Mouse (Mus musculus): Measurements from ENCODE around the gene H2afy2. TPM values are rescaled to one million over a fixed set of nuclear protein-coding genes. Genes with fewer than 3 reads are reported as not detected.

Gene H2afy2
- total and polyA plus RNA-seq, 3 experiments: 0.25 TPM; not detected in 2

- H3K4me1 ChIP-seq (ENCODE audit: control insufficient read depth in 1 of 2, insufficient read depth in 2 of 2, low read length in 2 of 2): no peaks in the 10 kb centered on the region
- TF ChIP-seq MAX (IDR thresholded peaks at IDR 0.05; ENCODE audit: low read length) (no peak), GABPA (IDR thresholded peaks at IDR 0.05; ENCODE audit: low read depth, low read length) (no peak), RCOR1 (IDR thresholded peaks at IDR 0.05; ENCODE audit: low read depth, low read length) (no peak)
- no peaks in the 10 kb centered on the region for H3K79me2 ChIP-seq (ENCODE audit: control insufficient read depth, insufficient read depth, low read length, poor library complexity)
- DNase-seq (ENCODE audit: low read depth, low spot score): no peak
- H3K9me3 ChIP-seq (replicated peaks; ENCODE audit: insufficient read depth, low read length): no peaks in the 10 kb centered on the region
- H3K36me3 ChIP-seq (ENCODE audit: control insufficient read depth in 1 of 2, insufficient read depth in 2 of 2, low read length in 2 of 2): no peaks in the 10 kb centered on the region
- no peak overlapping the region for H3K27ac ChIP-seq (ENCODE audit: control insufficient read depth, low read depth, low read length)
- H3K9ac ChIP-seq (ENCODE audit: control insufficient read depth, low read depth, low read length, poor library complexity, severe bottlenecking): no peak overlapping the region
- no peaks in the 10 kb centered on the region; a peak in 1 of 4 replicates for H3K27me3 ChIP-seq (ENCODE audit: control insufficient read depth in 1 of 2, insufficient read depth in 2 of 2, low read length in 2 of 2)
- H3K4me3 ChIP-seq (ENCODE audit: control insufficient read depth in 1 of 2, insufficient read depth in 1 of 2, low read depth in 2 of 2, low read length in 2 of 2): no peak overlapping the region
Observed at GRCm38 (mm10) chr10:61823731-61824115, 39.8 kb upstream of the H2afy2 start.

- no peak for DNase-seq (ENCODE audit: low read depth, low spot score)
- TF ChIP-seq NELFE (IDR thresholded peaks at IDR 0.05; ENCODE audit: low read depth, low read length): no peak
- no peak for TF ChIP-seq MAX (IDR thresholded peaks at IDR 0.05; ENCODE audit: low read length)
- TF ChIP-seq E2F4 (IDR thresholded peaks at IDR 0.05; ENCODE audit: borderline replicate concordance, low read depth, low read length): no peak
- TF ChIP-seq USF2 (IDR thresholded peaks at IDR 0.05; ENCODE audit: borderline replicate concordance in 1 of 2, insufficient read depth in 1 of 2, low read depth in 1 of 2, low read length in 2 of 2): no peak
- TF ChIP-seq KAT2A (conservative IDR thresholded peaks at IDR 0.05; ENCODE audit: low read depth, low read length): no peak
- TF ChIP-seq CTCF (IDR thresholded peaks at IDR 0.05 in 2 of 3, conservative IDR thresholded peaks at IDR 0.05 in 1 of 3; ENCODE audit: control insufficient read depth in 1 of 3, insufficient read depth in 1 of 3, low read depth in 2 of 3, low read length in 3 of 3, poor library complexity in 1 of 3, severe bottlenecking in 1 of 3): no peak
- TF ChIP-seq ZNF384 (IDR thresholded peaks at IDR 0.05; ENCODE audit: low read depth, low read length): no peak
- no peak for TF ChIP-seq BHLHE40 (IDR thresholded peaks at IDR 0.05; ENCODE audit: borderline replicate concordance, low read depth, low read length)
- TF ChIP-seq MYB (IDR thresholded peaks at IDR 0.05; ENCODE audit: low read depth, low read length): no peak
- TF ChIP-seq SIN3A (IDR thresholded peaks at IDR 0.05; ENCODE audit: low read length): no peak
- TF ChIP-seq GATA1 (IDR thresholded peaks at IDR 0.05; ENCODE audit: low read depth, low read length): no peak
- TF ChIP-seq ZMIZ1 (IDR thresholded peaks at IDR 0.05; ENCODE audit: low read depth, low read length): no peak
- TF ChIP-seq MYC (IDR thresholded peaks at IDR 0.05; ENCODE audit: low read depth, low read length): no peak
- Histone ChIP-seq H3K9me3 (replicated peaks; ENCODE audit: insufficient read depth, low read length) (no peaks in the 10 kb centered on the region), H3K4me1 (ENCODE audit: control insufficient read depth in 1 of 2, insufficient read depth in 2 of 2, low read length in 2 of 2) (no peaks in the 10 kb centered on the region), H3K36me3 (ENCODE audit: control insufficient read depth in 1 of 2, insufficient read depth in 2 of 2, low read length in 2 of 2) (no peaks in the 10 kb centered on the region), H3K4me3 (ENCODE audit: control insufficient read depth in 1 of 2, insufficient read depth in 1 of 2, low read depth in 2 of 2, low read length in 2 of 2) (no peak overlapping the region), H3K9ac (ENCODE audit: control insufficient read depth, low read depth, low read length, poor library complexity, severe bottlenecking) (no peak overlapping the region), H3K27ac (ENCODE audit: control insufficient read depth, low read depth, low read length) (no peak overlapping the region), H3K79me2 (ENCODE audit: control insufficient read depth, insufficient read depth, low read length, poor library complexity) (no peaks in the 10 kb centered on the region), H3K27me3 (ENCODE audit: control insufficient read depth in 1 of 2, insufficient read depth in 2 of 2, low read length in 2 of 2) (no peaks in the 10 kb centered on the region; a peak in 1 of 4 replicates)
Observed at GRCm38 (mm10) chr10:61822968-61823730, 39.2 kb upstream of the H2afy2 start.
